Mouse (Mus musculus) midbrain, postnatal 0 days (tissue): ENCODE measurements around the gene Kcnj10. TPM values are rescaled to one million over a fixed set of nuclear protein-coding genes. Genes with fewer than 3 reads are reported as not detected.

Experiments used
- ATAC-seq: fragments of 200-750 bp; cut with Nextera tagmentation; 2 replicates; pipeline ENCODE4 v1.8.0; 2017; ENCODE audit warnings: moderate number of reproducible peaks, mild to moderate bottlenecking, moderate TSS enrichment, moderate library complexity; ENCODE audit not compliant: low FRiP score
- DNase-seq: peaks from one replicate; pipeline ENCODE4 v3.0.0-alpha.2; 2015; ENCODE audit warnings: low spot score
- H3K27ac ChIP-seq: fragments of 300-500 bp; sonication (generic); 2 replicates; pipeline ENCODE4 v1.5.1; 2014; ENCODE audit warnings: low read depth, mild to moderate bottlenecking, low read length, mixed read lengths
- H3K27me3 ChIP-seq: fragments of 300-500 bp; sonication (generic); 2 replicates; pipeline ENCODE4 v1.6.1; 2014; ENCODE audit warnings: low read length, control low read depth, mixed read lengths; ENCODE audit not compliant: insufficient read depth
- H3K36me3 ChIP-seq: fragments of 300-500 bp; sonication (generic); 2 replicates; pipeline ENCODE4 v1.6.1; 2014; ENCODE audit warnings: low read length, control low read depth, mixed read lengths; ENCODE audit not compliant: insufficient read depth
- H3K4me1 ChIP-seq: fragments of 300-500 bp; sonication (generic); 2 replicates; pipeline ENCODE4 v1.6.1; 2014; ENCODE audit warnings: mild to moderate bottlenecking, control low read depth, antibody characterized with exemption, low read length, mixed read lengths; ENCODE audit not compliant: insufficient read depth
- H3K4me2 ChIP-seq: fragments of 300-500 bp; sonication (generic); 2 replicates; pipeline ENCODE4 v1.6.1; 2014; ENCODE audit warnings: low read depth, mild to moderate bottlenecking, low read length, mixed read lengths; ENCODE audit not compliant: poor library complexity, severe bottlenecking
- H3K4me3 ChIP-seq: fragments of 300-500 bp; sonication (generic); 2 replicates; pipeline ENCODE4 v1.5.1; 2014; ENCODE audit warnings: low read depth, mild to moderate bottlenecking, low read length, moderate library complexity
- H3K9ac ChIP-seq: fragments of 300-500 bp; sonication (generic); replicated peaks from 2 replicates; pipeline ENCODE4 v1.6.1; 2014; ENCODE audit warnings: mild to moderate bottlenecking, low read length, moderate library complexity, mixed read lengths; ENCODE audit not compliant: poor library complexity, severe bottlenecking
- H3K9me3 ChIP-seq: fragments of 300-500 bp; sonication (generic); 2 replicates; pipeline ENCODE4 v1.6.1; 2016; ENCODE audit warnings: low read length, control low read depth
- CTCF ChIP-seq: IDR thresholded peaks from 2 replicates; pipeline ENCODE4 v1.5.1; 2016; ENCODE audit warnings: antibody characterized with exemption, mild to moderate bottlenecking
- WGBS: fragments of 180-500 bp; shearing (Covaris S2); extraction: QIAGEN DNeasy Blood & Tissue Kit; methylation state at CpG from one replicate; pipeline ENCODE4 v1.1.7; 2014; 5-methylcytosine and 5-hydroxymethylcytosine counted together
- polyA plus RNA-seq: library from polyadenylated mRNA; unstranded; fragments of >200 nt; fragmentation: Nextera tagmentation; extraction: Ambion mirVana; gene quantifications from 2 replicates; pipeline ENCODE4 v1.2.1, GENCODE M21; 2015
- total RNA-seq: library from RNA; depleted of rRNA; stranded (reverse); fragments of >200 nt; gene quantifications from 2 replicates; pipeline ENCODE4 v1.2.3, GENCODE M21; 2014

Gene Kcnj10
- total and polyA plus RNA-seq, 2 experiments from 2014 or later: 3.9 to 6.6 TPM

DNA sequence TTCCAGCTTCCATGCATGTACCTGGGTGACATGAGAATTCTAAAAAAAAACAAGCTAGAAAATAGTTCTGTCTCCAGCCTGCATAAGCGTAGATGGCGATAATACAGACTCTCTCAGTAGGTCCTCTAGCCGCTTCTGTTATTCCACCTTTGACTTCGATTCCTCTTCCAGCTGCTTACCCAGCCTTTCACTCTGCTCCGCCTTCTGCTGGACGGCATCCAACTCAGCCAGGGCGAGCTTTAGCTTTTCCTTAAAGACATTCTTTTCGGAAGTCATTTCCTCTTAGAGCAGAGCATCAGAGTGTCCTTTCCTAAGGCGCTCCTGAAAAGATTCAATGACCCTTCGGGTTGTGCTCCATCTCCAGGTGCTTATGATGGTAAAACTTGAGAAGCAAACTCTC, 39.1 kb downstream of the Kcnj10 start:
- Histone ChIP-seq H3K4me1 (peaks cover 13% of the 10 kb centered on the region; the same call in 1 of the 2 replicates), H3K27me3 (no peaks in the 10 kb centered on the region), H3K36me3 (0 out of 2 replicates have a peak, but pooled peaks cover 4% of the 10 kb centered on the region), H3K27ac (no peak overlapping the region), H3K4me2 (no peak overlapping the region), H3K9me3 (no peaks in the 10 kb centered on the region), H3K4me3 (no peak overlapping the region), H3K9ac (no peak overlapping the region)
- ATAC-seq (no peak), DNase-seq (no peak)
- WGBS: 68% methylated on average over 10 of the region's 10 CpGs
- TF ChIP-seq CTCF: no peak

DNA sequence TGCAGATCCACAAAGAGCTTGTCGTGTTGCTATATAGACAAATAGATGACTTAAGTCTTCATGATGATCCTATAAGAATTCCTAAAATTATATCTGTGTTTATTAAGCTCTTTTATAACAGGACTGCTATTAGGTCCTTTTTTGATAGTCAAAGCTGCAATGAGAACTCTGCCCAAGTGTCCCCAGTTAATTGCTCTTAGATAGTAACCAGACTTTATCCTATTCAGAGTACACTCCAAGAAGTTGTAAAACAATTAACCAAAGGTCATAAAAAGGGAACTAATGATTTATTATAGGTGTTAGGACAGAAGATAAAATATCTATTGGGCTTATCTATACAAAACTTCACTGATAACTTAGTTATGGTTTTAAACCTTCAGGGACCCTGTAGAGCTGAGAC, 41.1 kb downstream of the Kcnj10 start:
- WGBS: 98% methylated on average over 1 of the region's 1 CpGs
- Histone ChIP-seq H3K9ac (no peak overlapping the region), H3K27ac (no peak overlapping the region), H3K9me3 (no peaks in the 10 kb centered on the region), H3K4me2 (no peak overlapping the region), H3K36me3 (0 out of 2 replicates have a peak, but pooled peaks cover 4% of the 10 kb centered on the region), H3K4me1 (peaks cover 12% of the 10 kb centered on the region; the same call in 1 of the 2 replicates), H3K4me3 (no peak overlapping the region), H3K27me3 (no peaks in the 10 kb centered on the region)
- DNase-seq (no peak), ATAC-seq (no peak)
- no peak for TF ChIP-seq CTCF

DNA sequence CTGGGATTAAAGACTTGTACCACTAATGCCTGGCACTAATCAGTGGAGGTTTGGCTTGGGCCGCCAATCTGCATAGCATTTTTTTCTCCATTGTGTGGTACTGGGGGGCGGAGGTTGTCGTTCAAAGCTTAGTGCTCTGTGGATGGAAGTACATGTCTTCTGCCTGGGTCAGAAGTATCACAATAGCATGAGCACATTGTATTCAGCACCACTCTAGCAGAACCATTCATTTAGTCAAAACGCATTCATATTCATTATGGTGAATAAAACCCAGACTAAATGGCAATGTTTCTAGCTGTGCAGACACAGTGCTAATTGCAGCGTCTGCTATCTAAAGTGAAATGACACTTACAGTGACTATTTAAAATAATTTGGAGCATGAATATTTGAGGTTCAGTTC, 46.2 kb downstream of the Kcnj10 start:
- H3K4me1 ChIP-seq: 0 out of 2 replicates have a peak, but pooled peaks cover 7% of the 10 kb centered on the region
- WGBS: 70% methylated on average over 5 of the region's 5 CpGs
- H3K27ac ChIP-seq: no peak overlapping the region
- ATAC-seq (no peak), DNase-seq (no peak)
- no peaks in the 10 kb centered on the region for H3K27me3 ChIP-seq
- TF ChIP-seq CTCF: no peak
- H3K4me2 ChIP-seq: no peak overlapping the region
- H3K4me3 ChIP-seq: no peak overlapping the region
- H3K36me3 ChIP-seq: 0 out of 2 replicates have a peak, but pooled peaks cover 4% of the 10 kb centered on the region
- H3K9ac ChIP-seq: no peak overlapping the region
- no peaks in the 10 kb centered on the region for H3K9me3 ChIP-seq

DNA sequence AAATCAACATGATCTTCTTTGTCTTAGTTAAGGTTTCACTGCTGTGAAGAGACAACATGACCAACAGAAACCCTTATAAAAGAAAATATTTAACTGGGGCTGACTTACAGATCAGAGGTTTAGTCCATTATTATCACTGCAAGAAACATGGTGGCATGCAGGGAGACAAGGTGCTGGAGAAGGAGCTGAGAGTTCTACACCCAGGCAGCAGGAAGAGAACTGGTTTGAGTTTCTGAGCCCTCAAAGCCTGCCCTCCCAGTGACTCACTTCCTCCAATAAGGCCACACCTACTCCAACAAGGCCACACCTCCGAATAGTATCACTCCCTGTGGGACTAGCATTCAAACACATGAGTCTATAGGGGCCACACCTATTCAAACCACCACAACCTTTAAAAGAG, 49.8 kb downstream of the Kcnj10 start:
- no peak for DNase-seq
- Histone ChIP-seq H3K27me3 (no peaks in the 10 kb centered on the region), H3K36me3 (no peaks in the 10 kb centered on the region), H3K4me1 (0 out of 2 replicates have a peak, but pooled peaks cover 8% of the 10 kb centered on the region), H3K27ac (no peak overlapping the region), H3K4me3 (no peak overlapping the region), H3K9ac (no peak overlapping the region), H3K4me2 (no peak overlapping the region), H3K9me3 (no peaks in the 10 kb centered on the region)
- TF ChIP-seq CTCF: no peak
- 90% methylated on average over 1 of the region's 1 CpGs for WGBS
- ATAC-seq: no peak

DNA sequence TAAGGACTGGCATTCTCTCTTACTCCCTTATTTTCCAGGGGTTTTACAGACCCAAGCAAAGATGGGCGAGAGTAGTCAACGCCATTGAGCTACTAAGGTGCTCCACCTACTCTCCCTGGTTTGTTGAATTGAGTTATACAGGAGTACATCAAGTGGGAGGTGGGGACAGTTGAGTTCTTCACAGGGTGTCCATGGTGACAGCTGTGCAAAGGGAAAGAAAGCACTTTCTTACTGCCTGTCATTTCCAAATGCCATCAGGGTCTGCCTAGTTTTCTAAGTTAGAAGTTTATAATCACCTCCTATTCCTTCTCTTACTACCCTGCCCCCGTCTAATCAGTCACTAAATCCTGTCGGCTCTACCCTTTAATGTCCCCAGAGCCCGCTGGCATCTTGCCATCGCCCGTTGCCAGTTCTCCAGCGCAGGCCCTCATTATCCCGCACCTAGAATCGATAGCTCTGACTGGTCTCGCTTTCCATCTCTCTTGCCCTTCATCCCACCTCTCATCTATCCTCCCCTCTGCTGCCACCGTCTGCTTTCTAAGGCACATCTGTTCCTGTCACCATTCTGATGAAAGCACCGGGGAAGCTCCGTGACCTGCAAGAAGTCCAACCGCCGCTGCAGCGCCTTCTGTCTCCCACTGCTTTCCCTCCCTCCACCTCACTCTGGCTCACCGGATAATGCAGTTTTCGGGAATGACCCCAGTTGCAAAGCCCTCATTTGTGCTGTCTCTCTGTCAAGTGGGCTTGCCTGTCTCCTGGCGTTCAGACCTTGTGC, 51.0 kb downstream of the Kcnj10 start:
- 16% methylated on average over 20 of the region's 20 CpGs for WGBS
- DNase-seq: peak; percentile 42
- H3K27ac ChIP-seq: no peak overlapping the region
- H3K4me2 ChIP-seq: peak overlapping the region; percentile 36
- H3K4me3 ChIP-seq: peak overlapping the region; percentile 10; the same call in 1 of the 2 replicates
- H3K9me3 ChIP-seq: no peaks in the 10 kb centered on the region
- H3K36me3 ChIP-seq: no peaks in the 10 kb centered on the region
- H3K27me3 ChIP-seq: no peaks in the 10 kb centered on the region
- ATAC-seq: peak; percentile 57
- 0 out of 2 replicates have a peak, but pooled peaks cover 8% of the 10 kb centered on the region for H3K4me1 ChIP-seq
- TF ChIP-seq CTCF: peak; percentile 26; the same call in 1 of the 2 replicates
- H3K9ac ChIP-seq: 0 out of 2 replicates have a peak overlapping the region, but pooled peaks have one; percentile 2

DNA sequence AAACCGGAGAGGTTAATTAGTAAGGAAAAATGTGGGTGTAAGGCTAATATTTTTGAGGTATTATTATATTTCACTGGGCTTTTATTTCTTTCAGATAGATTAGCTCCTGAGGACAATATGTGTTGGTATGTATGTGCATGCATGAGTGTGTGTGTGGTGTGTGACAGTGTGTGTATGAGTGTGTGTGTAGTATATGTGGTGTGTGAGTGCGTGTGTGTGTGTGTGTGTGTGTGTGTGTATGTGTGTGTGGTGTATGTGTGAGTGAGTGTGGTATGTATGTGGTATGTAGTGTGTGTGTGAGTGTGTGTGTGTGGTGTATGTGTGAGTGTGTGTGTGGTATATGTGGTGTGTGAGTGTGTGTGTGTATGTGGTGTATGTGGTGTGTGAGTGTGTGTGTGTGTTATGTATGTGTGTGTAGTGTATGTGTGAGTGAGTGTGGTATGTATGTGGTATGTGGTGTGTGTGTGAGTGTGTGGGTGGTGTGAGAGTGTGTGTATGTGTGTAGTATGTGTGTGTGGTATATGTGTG, 51.7 kb downstream of the Kcnj10 start:
- H3K27ac ChIP-seq: no peak overlapping the region
- 78% methylated on average over 2 of the region's 2 CpGs for WGBS
- no peak for DNase-seq
- H3K27me3 ChIP-seq: no peaks in the 10 kb centered on the region
- H3K4me3 ChIP-seq: no peak overlapping the region
- no peak for TF ChIP-seq CTCF
- H3K4me1 ChIP-seq: 0 out of 2 replicates have a peak, but pooled peaks cover 8% of the 10 kb centered on the region
- peak; percentile 47; the same call in 1 of the 2 replicates for ATAC-seq
- no peaks in the 10 kb centered on the region for H3K36me3 ChIP-seq
- no peak overlapping the region for H3K4me2 ChIP-seq
- no peaks in the 10 kb centered on the region for H3K9me3 ChIP-seq
- H3K9ac ChIP-seq: no peak overlapping the region
